Mouse (Mus musculus) right cerebral cortex, postnatal 10 days (tissue): ENCODE data around the gene Platr17.

Experiments
- DNase-seq, 2 experiments: peaks; one replicate each; pipeline ENCODE4 v3.0.0; 2021; ENCODE audit warnings: low spot score in 2 of 2

Gene Platr17

DNA sequence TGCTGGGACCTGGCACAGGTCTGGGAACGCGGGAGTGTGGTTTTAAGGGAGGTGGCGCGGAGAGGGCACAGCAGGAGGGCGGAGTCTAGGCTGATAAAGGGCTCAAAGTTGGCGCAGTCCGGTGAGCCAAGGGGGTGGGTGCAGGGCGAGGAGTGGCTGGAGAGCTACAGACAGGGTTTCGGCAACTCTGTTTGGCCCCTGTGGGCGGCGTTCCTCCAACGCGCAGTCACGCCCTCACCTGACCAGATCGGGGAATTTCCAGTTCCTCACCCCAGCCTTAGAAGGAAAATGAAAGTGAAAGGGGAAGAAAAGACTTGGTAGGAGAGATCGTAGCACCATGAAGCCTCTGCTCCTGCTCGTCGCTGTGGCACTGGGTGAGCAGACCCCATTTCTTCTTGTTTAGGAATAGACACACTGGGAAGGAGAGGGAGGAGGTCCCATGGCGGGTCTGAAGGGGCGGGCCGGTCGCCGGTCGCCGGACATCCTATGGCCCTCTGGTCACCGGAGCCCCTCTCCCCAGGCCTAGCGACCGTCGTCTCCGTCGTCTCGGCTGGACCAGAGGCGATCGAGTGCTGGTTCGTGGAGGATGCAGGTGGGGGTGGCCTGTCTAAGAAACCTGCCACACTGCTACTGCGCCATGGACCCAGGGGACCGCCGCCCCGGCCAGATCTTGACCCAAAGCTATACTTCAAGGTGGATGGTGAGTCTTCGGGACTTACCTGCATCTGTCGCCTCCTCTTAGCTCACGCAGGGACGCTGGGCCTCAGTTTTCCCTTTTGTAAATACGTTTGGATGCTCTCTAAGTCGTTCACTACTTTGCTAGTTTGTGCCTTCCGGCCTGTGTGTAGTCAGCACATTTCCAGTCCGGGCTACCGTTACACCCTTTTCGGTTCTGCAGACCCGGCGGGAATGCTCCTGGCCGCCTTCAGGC is 14.7 kb downstream of the Platr17 start:
- DNase-seq: peak; percentile 59 to 65

GRCm38 (mm10) chr17:33920282-33921097 is 15.6 kb downstream of the Platr17 start:
- DNase-seq: peak; percentile 88 to 92

GRCm38 (mm10) chr17:33921361-33921760 is 16.4 kb downstream of the Platr17 start:
- DNase-seq: no peak

DNA sequence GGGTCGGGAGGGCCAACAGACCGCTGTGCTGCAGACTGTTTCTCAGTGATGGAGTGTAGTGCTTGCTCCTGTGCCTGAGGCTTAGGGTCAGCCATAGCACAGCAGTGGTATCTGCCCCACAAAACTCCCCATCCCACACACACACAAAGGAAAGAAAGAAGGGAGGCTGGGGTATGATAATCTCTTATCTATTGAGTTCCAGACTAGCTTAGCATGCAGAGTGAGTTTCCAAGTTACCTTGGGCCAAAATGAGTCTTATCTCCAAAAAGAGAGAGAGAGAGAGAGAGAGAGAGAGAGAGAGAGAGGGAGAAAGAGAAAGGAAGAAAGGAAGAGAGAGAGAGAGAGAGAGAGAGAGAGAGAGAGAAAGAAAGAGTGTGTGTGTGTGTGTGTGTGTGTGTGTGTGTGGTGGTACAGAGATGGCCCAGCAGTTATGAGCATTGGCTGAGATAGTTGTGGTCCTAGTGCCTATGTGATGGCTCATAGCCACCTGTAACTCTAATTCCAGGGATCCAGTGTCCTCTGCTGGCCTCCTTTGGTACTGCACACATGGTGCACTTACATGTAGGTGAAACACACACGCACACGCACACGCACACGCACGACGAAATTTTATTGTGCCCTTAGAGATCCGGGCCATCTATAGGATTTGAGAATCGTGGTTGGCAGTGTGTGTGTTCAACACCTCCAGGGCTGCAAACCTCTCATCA is 19.8 kb downstream of the Platr17 start:
- DNase-seq: no peak

GRCm38 (mm10) chr17:33925406-33926116 is 20.6 kb downstream of the Platr17 start:
- DNase-seq: no peak

- no peak for DNase-seq
These were observed 21.4 kb downstream of the Platr17 start for GRCm38 (mm10) chr17:33926207-33926932.

- DNase-seq: no peak
These were observed 23.5 kb downstream of the Platr17 start for GRCm38 (mm10) chr17:33928251-33928947.

DNA sequence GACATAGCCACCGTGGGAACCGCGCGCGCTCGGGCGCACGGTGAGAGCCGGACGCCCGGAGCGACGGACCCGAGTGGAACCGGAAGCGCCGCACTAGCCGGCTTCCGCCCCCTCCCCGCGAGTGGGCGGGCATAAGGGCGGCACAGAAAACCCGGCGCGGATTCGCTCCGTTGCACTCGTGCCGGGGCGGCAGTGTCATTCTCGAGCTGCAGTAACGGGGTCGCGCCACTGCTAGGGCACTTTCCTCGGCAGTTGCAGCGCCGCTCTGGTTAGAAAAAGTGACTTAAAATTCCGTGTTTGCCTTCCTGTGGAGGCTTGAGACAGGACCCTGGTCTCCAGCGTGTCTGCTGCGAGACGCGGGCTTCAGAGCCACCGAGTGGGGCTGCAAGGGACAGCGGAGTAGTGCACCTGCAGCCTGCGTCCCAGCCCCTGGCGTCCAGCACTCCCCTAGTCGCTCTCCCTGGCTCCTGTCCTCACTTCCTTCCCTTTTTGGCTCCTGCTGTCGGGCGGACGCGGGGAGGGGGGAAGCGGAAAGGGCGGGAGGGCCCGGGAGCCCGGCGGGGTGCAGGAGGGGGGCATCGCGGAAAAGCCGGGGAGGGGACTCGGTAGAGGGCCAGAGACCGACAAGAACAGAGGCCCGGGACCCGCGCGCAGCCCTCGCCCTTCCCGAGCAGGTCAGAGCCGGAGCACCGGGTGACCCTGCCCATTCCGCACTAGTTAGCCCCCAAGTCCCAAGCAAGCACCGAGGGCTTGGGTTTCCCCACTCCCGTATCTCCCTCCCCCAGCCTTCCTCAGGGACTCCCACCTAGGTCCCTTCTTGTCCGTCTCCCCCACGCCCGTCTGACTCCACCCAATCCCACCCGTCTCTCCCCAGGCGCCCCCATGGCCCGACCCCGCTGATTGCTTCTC is 24.7 kb downstream of the Platr17 start, which contains the start of gene Rgl2:
Rgl2 (plus strand) TSS at position 173 of the 909 bp plus-strand sequence.
- DNase-seq: peak; percentile 95 to 96

DNA sequence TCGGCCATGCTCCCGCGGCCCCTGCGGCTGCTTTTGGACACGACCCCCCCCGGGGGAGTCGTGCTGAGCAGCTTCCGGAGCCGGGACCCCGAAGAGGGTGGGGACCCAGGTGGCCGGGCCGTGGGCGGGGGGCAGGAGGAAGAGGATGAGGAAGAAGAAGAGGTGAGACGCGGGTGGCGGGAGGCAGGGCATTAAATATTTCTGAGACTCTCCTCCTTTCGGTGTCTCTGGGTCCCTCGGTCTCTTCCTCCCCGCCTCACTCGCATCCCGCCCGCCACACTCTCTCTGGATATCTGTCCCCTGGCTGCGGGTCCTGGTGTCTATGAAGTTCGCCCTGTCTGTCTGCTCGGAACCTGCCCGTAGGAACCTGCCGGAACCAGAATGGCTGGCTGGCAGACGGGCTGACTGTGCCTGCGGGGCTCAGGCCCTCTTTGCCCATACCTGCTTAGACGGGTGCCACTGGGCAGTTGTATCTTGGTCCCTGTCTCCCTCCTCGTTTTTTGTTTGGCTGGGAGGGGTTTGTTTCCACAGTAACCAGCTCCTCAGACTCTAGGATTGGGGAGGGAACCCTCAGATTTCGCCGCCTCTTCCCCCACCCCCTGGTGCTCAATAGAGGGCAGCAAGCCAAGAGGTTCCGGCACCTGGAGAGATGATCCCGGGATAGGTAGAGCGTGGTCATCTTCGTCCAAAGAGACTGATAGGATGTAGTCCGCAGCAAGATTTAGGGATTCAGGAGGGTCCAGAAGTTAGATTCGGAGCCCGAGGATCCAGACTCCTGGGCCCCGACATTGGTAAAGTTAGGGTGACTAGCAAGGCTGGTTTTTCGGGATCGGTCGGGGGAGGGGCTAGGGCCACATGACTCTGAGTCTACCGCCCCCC is 25.6 kb downstream of the Platr17 start:
- DNase-seq: peak; percentile 78 to 79

GRCm38 (mm10) chr17:33931159-33931866 is 26.4 kb downstream of the Platr17 start:
- peak in 1 of 2 experiments; percentile 58 for DNase-seq

- DNase-seq: peak in 1 of 2 experiments; percentile 38
These were observed 27.0 kb downstream of the Platr17 start for GRCm38 (mm10) chr17:33931947-33932346.

DNA sequence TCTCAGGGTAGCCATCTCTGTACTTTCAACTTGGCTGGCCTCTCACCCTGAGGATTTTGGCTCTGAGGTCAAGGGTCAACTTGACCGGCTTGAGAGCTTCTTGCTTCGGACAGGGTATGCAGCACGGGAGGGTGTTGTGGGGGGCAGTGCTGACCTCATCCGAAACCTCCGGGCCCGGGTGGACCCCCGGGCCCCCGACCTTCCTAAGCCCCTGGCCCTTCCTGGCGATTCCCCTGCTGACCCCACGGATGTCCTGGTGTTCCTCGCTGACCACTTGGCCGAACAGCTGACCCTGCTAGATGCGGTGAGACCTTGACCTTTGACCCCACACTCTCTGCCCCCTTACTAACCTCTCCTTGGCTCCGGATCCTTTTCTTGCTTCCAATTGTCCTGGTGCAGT is 27.5 kb downstream of the Platr17 start:
- DNase-seq: peak in 1 of 2 experiments; percentile 45

GRCm38 (mm10) chr17:33932970-33933369 is 28.0 kb downstream of the Platr17 start:
- peak in 1 of 2 experiments; percentile 41 for DNase-seq

GRCm38 (mm10) chr17:33935422-33936055 is 30.6 kb downstream of the Platr17 start:
- DNase-seq: no peak

DNA sequence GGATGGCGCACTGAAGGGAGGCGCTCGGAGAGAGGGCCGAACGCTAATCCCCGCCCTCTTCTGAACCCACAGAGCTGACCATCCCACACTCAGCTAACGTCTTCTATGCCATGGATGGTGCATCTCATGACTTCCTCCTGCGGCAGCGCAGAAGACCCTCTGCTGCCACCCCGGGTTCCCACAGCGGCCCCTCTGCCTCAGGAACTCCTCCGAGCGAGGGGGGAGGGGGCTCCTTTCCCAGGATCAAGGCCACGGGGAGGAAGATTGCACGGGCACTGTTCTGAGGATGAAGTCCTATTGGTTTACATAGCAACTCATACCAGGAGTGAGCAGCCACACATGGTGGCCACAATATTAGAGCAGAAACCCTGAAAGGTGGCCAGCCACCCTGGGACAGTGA is 32.1 kb downstream of the Platr17 start:
- no peak for DNase-seq

DNA sequence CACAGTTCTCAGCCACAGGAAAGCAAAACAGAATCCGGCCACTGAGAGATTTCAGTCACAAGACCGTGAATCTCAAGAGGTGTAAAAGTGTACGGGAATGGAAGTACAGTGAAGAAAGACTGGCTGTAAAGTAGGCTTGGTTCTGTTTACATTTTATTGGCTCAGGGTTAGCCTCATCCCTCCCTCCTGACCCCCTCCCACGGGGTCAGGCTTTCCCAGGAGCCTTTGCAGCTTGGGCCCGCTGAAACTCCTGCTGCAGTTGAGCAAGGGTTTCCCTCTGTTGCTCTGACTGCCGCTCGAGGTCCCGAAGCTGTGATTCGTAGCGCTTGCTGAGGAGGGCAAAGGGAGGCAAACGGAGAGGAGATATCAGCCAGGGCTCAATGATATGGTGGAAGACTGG is 33.8 kb downstream of the Platr17 start:
- no peak for DNase-seq
